Mouse (Mus musculus) G1E (cell line): Measurements from ENCODE around the gene Irs3. TPM values are rescaled to one million over a fixed set of nuclear protein-coding genes. Genes with fewer than 3 reads are reported as not detected.

Source experiments
- ATAC-seq: 2 replicates; pipeline ENCODE4 v1.8.0; 2016; ENCODE audit warnings: mild to moderate bottlenecking; ENCODE audit not compliant: insufficient number of reproducible peaks, poor library complexity, low FRiP score, severe bottlenecking; ENCODE audit errors: extremely low read depth
- DNase-seq: peaks from one replicate; pipeline ENCODE4 v3.0.0; 2012; ENCODE audit warnings: low spot score
- H3K27me3 ChIP-seq: 2 replicates; pipeline ENCODE4 v1.6.1; 2012; ENCODE audit warnings: mild to moderate bottlenecking, low read length, inconsistent platforms; ENCODE audit not compliant: insufficient read depth
- H3K36me3 ChIP-seq: replicated peaks from 2 replicates; pipeline ENCODE3; 2012; ENCODE audit warnings: mild to moderate bottlenecking, inconsistent platforms
- H3K4me1 ChIP-seq: 2 replicates; pipeline ENCODE4 v1.6.1; 2012; ENCODE audit warnings: low read depth, low read length, inconsistent platforms, mixed read lengths; ENCODE audit not compliant: insufficient read depth
- H3K4me3 ChIP-seq: 2 replicates; pipeline ENCODE4 v1.5.1; 2012; ENCODE audit warnings: low read depth, mild to moderate bottlenecking, inconsistent platforms, low read length, moderate library complexity, mixed read lengths
- H3K9me3 ChIP-seq: replicated peaks from 2 replicates; pipeline ENCODE4 v1.6.1; 2012; ENCODE audit warnings: inconsistent platforms
- CTCF ChIP-seq: IDR thresholded peaks from 2 replicates; pipeline ENCODE4 v1.5.1; 2012; ENCODE audit warnings: low read depth, low read length, inconsistent platforms, mixed read lengths
- GATA1 ChIP-seq: IDR thresholded peaks from 2 replicates; pipeline ENCODE4 v1.6.1; 2012; ENCODE audit warnings: borderline replicate concordance, low read length, inconsistent platforms, mixed read lengths
- GATA2 ChIP-seq: IDR thresholded peaks from 2 replicates; pipeline ENCODE4 v1.6.1; 2012; ENCODE audit warnings: low read depth, low read length, inconsistent platforms, borderline replicate concordance
- POLR2AphosphoS5 ChIP-seq: IDR thresholded peaks from 2 replicates; pipeline ENCODE4 v1.6.1; 2012; ENCODE audit warnings: low read depth, low read length, inconsistent platforms; ENCODE audit not compliant: insufficient replicate concordance
- TAL1 ChIP-seq: conservative IDR thresholded peaks from 2 replicates; pipeline ENCODE4 v1.6.1; 2012; ENCODE audit warnings: low read depth, low read length, inconsistent platforms, mixed read lengths
- polyA plus RNA-seq: library from polyadenylated mRNA; stranded (reverse); fragments of >175 nt; gene quantifications from 2 replicates; pipeline ENCODE4 v1.2.3, GENCODE M21; 2012
- total RNA-seq, 2 experiments: library from RNA; stranded (forward) in 1 of 2; stranded (reverse) in 1 of 2; fragments of 200-1000 nt in 1 of 2; fragments of >200 nt in 1 of 2; fragmentation: Nextera tagmentation in 1 of 2; gene quantifications; 2 replicates each; pipeline ENCODE4 v1.2.3; 2014 to 2017

The Irs3 gene
- total and polyA plus RNA-seq, 3 experiments = 0.11 TPM; not detected in 2

DNA sequence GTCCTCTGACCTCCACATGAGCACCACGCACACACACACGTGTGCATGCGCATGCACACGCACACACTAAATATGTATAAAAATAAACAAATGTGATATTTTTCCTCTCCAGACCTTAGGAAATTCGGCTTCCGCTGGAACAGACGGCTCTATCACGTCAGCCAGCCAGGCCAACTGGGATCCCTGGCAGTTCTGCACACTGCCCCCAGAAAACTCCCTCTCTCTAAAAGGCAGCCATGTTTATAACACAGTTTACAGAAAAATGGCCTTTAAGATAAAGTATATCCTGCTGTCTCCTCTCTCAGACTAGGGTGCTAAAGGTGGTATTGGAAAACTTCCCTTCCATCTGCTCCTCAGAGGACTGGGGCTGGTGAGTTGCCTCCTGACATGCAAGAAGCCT is 32.3 kb upstream of the Irs3 start:
- H3K4me1 ChIP-seq = peaks cover 61% of the 10 kb centered on the region

GRCm38 (mm10) chr5:137674786-137675185 is 29.3 kb upstream of the Irs3 start:
- peaks cover 67% of the 10 kb centered on the region for H3K4me1 ChIP-seq
- no peaks in the 10 kb centered on the region for H3K27me3 ChIP-seq
- DNase-seq (no peak), ATAC-seq (no peak)
- H3K36me3 ChIP-seq = peaks cover 88% of the 10 kb centered on the region
- H3K9me3 ChIP-seq = no peaks in the 10 kb centered on the region
- TF ChIP-seq GATA1 (no peak), GATA2 (no peak)
- H3K4me3 ChIP-seq = no peak overlapping the region

More for the DNA sequence above, 32.3 kb upstream of the Irs3 start:
- no peak for ATAC-seq
- H3K9me3 ChIP-seq = no peaks in the 10 kb centered on the region
- no peak overlapping the region for H3K4me3 ChIP-seq
- no peaks in the 10 kb centered on the region for H3K27me3 ChIP-seq
- H3K36me3 ChIP-seq = peaks cover 84% of the 10 kb centered on the region
- TF ChIP-seq GATA2 (no peak), POLR2AphosphoS5 (no peak), TAL1 (no peak), GATA1 (no peak), CTCF (no peak)
- DNase-seq = no peak

DNA sequence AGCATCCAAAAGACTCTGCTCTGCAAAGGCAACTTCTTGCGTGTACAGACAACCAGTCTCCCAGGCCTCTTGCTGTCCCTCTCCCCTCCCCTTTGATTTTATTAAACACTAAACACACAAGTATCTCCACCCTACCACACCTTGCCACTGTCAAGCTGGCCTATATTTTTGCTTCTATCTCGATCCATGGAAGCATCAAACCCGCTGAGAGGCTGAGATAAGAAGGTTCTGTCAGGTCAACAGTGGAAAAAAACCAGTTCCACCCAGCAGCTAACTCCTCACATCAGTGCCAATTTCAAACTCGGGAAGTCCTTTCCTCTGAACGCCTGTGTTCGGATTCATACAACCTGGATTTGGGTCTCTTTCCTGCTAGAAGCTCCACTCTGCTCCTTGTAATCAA is 27.5 kb upstream of the Irs3 start:
- ATAC-seq = peak; percentile 57
- Histone ChIP-seq H3K4me3 (peak overlapping the region; percentile 11; the same call in 1 of the 2 replicates), H3K36me3 (peaks cover 82% of the 10 kb centered on the region), H3K4me1 (peaks cover 63% of the 10 kb centered on the region), H3K27me3 (no peaks in the 10 kb centered on the region), H3K9me3 (no peaks in the 10 kb centered on the region)
- TF ChIP-seq TAL1 (peak; percentile 73), GATA2 (no peak), GATA1 (no peak)
- peak; percentile 36 for DNase-seq

- Histone ChIP-seq H3K4me1 (peaks cover 62% of the 10 kb centered on the region), H3K36me3 (peaks cover 80% of the 10 kb centered on the region), H3K4me3 (no peak overlapping the region; the same call in 1 of the 2 replicates), H3K27me3 (no peaks in the 10 kb centered on the region), H3K9me3 (no peaks in the 10 kb centered on the region)
- ATAC-seq (no peak), DNase-seq (no peak)
- TF ChIP-seq CTCF = no peak
- TF ChIP-seq GATA1 = no peak
- TF ChIP-seq TAL1 = no peak
- no peak for TF ChIP-seq POLR2AphosphoS5
- no peak for TF ChIP-seq GATA2
Observed at GRCm38 (mm10) chr5:137672361-137672760, 26.8 kb upstream of the Irs3 start.

- peak; percentile 54 for ATAC-seq
- H3K4me1 ChIP-seq = peaks cover 62% of the 10 kb centered on the region
- H3K27me3 ChIP-seq = no peaks in the 10 kb centered on the region
- no peaks in the 10 kb centered on the region for H3K9me3 ChIP-seq
- TF ChIP-seq GATA1 = no peak
- H3K36me3 ChIP-seq = peaks cover 80% of the 10 kb centered on the region
- peak; percentile 51 for DNase-seq
- H3K4me3 ChIP-seq = peak overlapping the region; percentile 31; the same call in 1 of the 2 replicates
Observed at GRCm38 (mm10) chr5:137671443-137672240, 26.1 kb upstream of the Irs3 start.

- Histone ChIP-seq H3K36me3 (peaks cover 83% of the 10 kb centered on the region), H3K4me3 (no peak overlapping the region), H3K27me3 (no peaks in the 10 kb centered on the region), H3K9me3 (no peaks in the 10 kb centered on the region), H3K4me1 (peaks cover 53% of the 10 kb centered on the region)
- ATAC-seq = no peak
- DNase-seq = no peak
- no peak for TF ChIP-seq GATA2
- no peak for TF ChIP-seq CTCF
- TF ChIP-seq TAL1 = no peak
- no peak for TF ChIP-seq GATA1
- no peak for TF ChIP-seq POLR2AphosphoS5
Observed at GRCm38 (mm10) chr5:137670240-137670639, 24.7 kb upstream of the Irs3 start.

DNA sequence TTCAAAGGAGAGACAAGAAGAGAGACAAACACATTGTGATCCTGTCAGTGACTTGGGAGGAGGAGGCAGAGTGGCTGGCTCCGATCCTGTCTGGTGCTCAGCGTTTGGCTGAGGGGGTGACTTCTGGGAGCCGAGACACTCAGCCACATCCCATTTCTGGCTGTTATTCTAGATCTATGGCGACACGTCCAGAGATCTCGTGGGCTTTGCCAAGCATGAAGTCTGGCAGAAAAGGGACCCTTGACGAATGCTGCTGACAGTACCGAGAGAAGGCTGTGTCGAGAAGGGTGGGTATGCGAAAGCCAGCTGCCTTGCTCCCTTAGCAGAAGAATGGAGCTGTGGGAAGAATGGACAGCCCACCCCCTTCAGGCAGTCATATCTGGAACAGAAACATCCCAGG is 23.5 kb upstream of the Irs3 start:
- Histone ChIP-seq H3K4me3 (no peak overlapping the region), H3K27me3 (no peaks in the 10 kb centered on the region), H3K36me3 (peaks cover 83% of the 10 kb centered on the region), H3K4me1 (peaks cover 41% of the 10 kb centered on the region), H3K9me3 (no peaks in the 10 kb centered on the region)
- DNase-seq (no peak), ATAC-seq (no peak)
- TF ChIP-seq POLR2AphosphoS5 = no peak
- TF ChIP-seq GATA2 = no peak
- TF ChIP-seq TAL1 = no peak
- no peak for TF ChIP-seq CTCF
- no peak for TF ChIP-seq GATA1
